Mouse (Mus musculus) CD4-positive, CD25-positive, alpha-beta regulatory T cell (primary cell): Measurements from ENCODE around the gene Trem3. TPM values are rescaled to one million over a fixed set of nuclear protein-coding genes. Genes with fewer than 3 reads are reported as not detected.

Experiments used
- polyA plus RNA-seq: library from polyadenylated mRNA; unstranded; fragments of 100-300 nt; shearing (Covaris generic); gene quantifications from one replicate; pipeline ENCODE4 v1.2.1, GENCODE M21; 2017

Gene Trem3
- polyA plus RNA-seq = not detected

DNA sequence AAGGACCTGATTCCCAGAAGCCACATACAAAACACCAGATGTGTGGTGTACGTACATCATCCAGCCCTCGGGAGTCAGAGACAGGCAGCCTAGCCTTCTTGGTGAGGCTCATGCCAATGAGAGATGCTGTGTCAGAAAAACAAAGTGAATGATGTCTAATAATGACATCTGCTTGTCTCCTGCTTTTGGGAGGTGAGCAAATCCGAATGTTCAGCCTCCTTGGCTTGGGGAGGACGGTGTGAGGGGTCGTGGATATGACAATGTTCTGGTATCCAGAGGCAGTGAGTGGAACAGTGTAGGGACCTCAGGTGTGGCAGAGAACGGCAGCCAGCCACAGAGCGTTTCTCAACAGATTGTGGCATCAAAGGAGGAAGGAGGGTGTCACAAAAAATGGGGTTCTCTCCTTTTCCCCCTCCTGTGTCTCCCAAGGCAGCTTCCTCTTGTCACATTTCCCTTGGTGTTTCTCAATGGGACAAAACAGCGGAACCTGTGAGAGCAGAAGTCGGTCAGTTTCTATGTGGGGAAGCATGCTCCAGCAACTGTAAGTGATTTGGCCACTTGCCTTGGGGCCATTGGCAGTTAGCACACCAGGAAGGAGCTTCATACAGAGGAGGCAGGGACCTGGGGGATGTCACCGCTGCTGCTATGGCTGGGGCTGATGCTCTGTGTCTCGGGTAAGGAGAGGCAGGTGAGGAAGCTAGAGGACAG, at the start of gene Trem3:
Gene Trem3 (plus strand): TSS at position 557 of the 708 bp plus-strand sequence.

DNA sequence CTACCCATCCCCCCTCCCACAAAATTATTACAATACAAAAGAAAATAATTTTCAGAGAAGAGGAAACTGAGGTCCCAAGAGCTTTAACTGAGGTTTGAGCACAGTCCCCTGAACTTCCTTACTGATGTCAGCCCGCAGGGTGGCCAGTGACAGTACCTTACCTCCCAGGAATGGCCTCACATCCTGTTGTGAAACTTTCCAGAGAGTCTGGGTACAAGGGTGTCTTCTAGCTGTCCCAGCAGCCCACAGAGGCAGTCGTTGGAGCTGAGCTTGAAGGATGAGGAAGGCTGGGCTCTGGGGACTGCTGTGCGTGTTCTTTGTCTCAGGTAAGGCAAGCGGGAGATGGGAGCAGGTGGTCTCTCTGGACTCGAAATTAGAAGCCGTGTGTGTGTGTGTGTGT, 15.1 kb upstream of the Trem3 start, which contains the start of gene Trem1:
Gene Trem1 (plus strand): TSS at position 251 of the 400 bp plus-strand sequence.

DNA sequence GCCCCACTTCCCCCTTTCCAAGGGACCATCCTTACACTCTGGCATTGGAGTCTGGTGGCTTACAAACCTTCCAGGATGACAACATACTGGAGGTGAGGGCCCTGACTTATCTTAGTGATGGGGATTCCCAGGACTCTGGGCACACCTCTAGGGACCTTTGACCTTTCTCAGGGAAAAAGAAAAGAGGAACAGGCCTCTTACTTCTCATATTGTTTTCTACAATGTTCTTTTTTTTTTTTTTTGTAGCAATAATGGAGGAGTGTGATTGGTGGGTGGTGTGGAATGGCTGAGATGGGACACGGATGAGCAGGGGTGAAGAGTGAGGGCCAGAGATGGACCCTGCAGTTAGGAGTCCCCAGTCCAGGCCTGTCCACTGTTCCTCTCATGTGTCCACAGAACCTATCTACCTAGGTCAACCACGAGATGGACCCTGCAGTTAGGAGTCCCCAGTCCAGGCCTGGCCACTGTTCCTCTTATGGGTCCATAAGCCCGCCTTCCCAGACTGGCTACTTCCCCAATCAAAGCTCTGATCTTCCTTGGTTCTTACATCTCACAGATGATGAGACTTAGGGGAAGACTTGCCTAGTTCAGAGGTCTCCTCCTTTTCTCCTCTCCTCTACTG, 16.3 kb downstream of the Trem3 start, which contains the start of gene Treml4:
Gene Treml4 (plus strand): TSS at position 555 of the 622 bp plus-strand sequence.

GRCm38 (mm10) chr17:48299203-48299602, 51.6 kb downstream of the Trem3 start, which contains the start of gene Treml2:
TSS of gene Treml2 (plus strand) at chr17:48299498.

Other genes with a start within 250 kb of the Trem3 start
- gene 1700122O11Rik, start 209.5 kb upstream of the Trem3 start, polyA plus RNA-seq = not detected
- not detected for gene 1700067P10Rik, start 158.5 kb upstream of the Trem3 start, polyA plus RNA-seq
- 0.07 TPM for gene 9830107B12Rik, start 101.5 kb upstream of the Trem3 start, polyA plus RNA-seq
- gene A530064D06Rik, start 80.5 kb upstream of the Trem3 start, polyA plus RNA-seq = not detected
- gene Trem1, start 15.0 kb upstream of the Trem3 start, polyA plus RNA-seq = not detected
- 1.2 TPM for gene Treml4, start 16.5 kb downstream of the Trem3 start, polyA plus RNA-seq
- gene Treml2, start 51.7 kb downstream of the Trem3 start, polyA plus RNA-seq = 32.8 TPM
- 4.9 TPM for gene B430306N03Rik, start 68.4 kb downstream of the Trem3 start, polyA plus RNA-seq
- gene Trem2, start 98.6 kb downstream of the Trem3 start, polyA plus RNA-seq = not detected
- gene Treml1, start 112.1 kb downstream of the Trem3 start, polyA plus RNA-seq = not detected
- 4.6 TPM for gene Nfya, start 162.1 kb downstream of the Trem3 start, polyA plus RNA-seq
- gene Oard1, start 162.2 kb downstream of the Trem3 start, polyA plus RNA-seq = 85.2 TPM
- 7.3 TPM for gene Apobec2, start 185.2 kb downstream of the Trem3 start, polyA plus RNA-seq
- gene Tspo2, start 203.7 kb downstream of the Trem3 start, polyA plus RNA-seq = 0.06 TPM
- 38.9 TPM for gene Unc5cl, start 207.1 kb downstream of the Trem3 start, polyA plus RNA-seq